Mouse (Mus musculus): ENCODE results near the gene Btbd18.
"Not testable (repeated sequence)": the region's sequence is repeated elsewhere in the genome, so short reads cannot be mapped to it uniquely, and the experiment has no call there.

Btbd18 gene

DNA sequence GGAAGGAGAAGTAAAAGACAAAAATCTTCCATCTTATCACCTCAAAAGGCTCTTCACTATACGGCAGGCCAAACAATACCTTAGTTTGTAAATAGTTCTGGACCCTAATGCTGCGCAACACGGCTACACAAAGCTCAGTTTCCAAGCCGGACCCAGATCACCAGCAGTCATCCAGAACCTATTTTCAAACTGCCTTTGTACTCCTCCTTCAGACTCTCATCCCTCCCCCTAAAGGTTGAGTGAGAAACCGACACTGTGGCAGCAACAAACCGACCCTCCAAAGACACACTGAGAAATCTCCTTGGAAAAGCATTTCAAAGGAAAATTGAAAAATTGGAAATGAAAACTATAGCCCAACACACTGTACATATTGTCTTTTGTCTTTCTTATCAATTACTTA is 10.5 kb upstream of the Btbd18 start:
- no peak for DNase-seq

DNA sequence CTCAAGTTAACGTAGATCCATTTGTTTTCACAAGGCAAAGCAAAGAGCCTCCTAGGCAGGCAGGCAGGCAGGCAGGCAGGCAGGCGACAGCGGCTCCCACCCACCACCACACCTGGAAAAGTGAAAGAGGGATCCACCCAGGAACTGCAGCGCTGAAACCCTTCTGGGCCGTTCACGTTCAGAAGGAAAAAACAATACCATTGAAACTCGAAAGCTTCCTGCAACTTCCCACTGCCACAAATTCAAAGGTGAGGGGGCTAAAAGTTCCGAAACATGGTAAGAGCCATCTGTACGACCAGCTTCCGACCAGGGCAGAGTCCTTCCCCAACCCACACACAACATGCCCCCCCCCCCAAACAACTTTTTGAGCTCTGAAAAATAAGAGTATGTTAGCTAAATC is 9.2 kb upstream of the Btbd18 start:
- no peak for DNase-seq

- peak; percentile 96 for DNase-seq
Observed at GRCm38 (mm10) chr2:84650464-84651195, 8.2 kb upstream of the Btbd18 start, which contains the start of gene Ctnnd1. Gene Ctnnd1, minus strand, starts transcription at chr2:84650765.

- DNase-seq, result no peak
Observed at GRCm38 (mm10) chr2:84653354-84653753, 5.5 kb upstream of the Btbd18 start.

GRCm38 (mm10) chr2:84655864-84656263 is 3.0 kb upstream of the Btbd18 start:
- no peak for DNase-seq

DNA sequence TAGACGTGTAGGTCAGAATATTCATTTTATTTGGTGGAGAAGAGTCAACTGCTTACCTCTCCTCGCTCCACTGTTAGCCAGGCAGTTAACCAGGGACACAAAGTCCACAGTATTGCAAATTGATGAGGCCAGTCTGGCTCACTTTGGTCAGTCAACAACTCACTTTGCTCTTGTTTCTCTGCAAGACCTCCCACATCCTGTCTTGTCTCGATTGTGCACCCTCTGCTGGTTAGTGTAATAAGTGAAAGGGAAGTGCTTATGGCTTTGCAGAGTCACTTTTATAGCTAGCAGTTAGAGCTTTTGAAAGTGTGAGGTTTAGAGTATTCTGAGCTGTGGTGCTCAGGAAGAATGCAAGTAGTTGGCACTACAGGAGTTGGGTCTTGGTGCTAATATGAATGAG is 1.4 kb downstream of the Btbd18 start:
- DNase-seq, result peak; percentile 64

GRCm38 (mm10) chr2:84662866-84663265 is 4.0 kb downstream of the Btbd18 start:
- peak; percentile 74 for DNase-seq

DNA sequence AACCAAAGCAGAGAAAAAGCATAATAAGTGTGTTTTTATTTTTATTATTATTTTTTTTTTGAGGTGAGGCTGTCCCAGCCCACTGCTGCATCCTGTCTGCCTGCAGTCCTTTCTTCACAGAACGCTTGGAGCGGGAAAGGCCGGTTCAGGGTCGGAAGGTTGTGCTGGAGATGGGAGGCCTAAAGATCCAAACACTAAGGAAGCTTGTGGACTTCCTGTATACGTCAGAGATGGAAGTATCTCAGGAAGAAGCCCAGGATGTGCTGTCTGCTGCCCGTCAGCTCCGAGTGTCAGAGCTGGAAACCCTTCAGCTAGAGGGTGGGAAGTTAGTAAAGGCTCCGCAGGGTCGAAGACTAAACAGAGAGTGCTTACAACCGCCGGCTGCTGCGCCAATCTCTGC is 7.2 kb downstream of the Btbd18 start:
- DNase-seq, result no peak

GRCm38 (mm10) chr2:84669828-84670568 is 11.1 kb downstream of the Btbd18 start:
- DNase-seq, result no peak

- DNase-seq, result peak; percentile 97
Observed at GRCm38 (mm10) chr2:84670569-84670933, 11.7 kb downstream of the Btbd18 start, which contains the start of gene Selenoh. Gene Selenoh, minus strand, starts transcription at chr2:84670770.

DNA sequence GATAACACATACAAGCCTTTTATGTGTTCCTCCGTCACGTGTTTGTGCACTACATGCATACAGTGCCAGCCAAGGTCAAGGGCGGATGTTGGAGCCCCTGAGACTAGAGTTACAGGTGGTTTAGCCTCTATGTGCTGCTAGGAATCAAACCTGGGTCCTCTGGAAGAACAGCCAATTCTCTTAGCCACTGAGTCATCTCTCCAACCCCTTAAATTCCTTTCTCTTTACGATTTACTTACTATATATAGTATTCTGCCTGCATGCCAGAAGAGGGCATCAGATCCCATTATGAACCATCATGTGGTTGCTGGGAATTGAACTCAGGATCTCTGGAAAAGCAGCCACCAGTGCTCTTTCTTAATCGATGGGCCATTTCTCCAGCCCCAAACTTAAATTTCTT is 12.7 kb downstream of the Btbd18 start:
- not testable (repeated sequence) for DNase-seq

DNA sequence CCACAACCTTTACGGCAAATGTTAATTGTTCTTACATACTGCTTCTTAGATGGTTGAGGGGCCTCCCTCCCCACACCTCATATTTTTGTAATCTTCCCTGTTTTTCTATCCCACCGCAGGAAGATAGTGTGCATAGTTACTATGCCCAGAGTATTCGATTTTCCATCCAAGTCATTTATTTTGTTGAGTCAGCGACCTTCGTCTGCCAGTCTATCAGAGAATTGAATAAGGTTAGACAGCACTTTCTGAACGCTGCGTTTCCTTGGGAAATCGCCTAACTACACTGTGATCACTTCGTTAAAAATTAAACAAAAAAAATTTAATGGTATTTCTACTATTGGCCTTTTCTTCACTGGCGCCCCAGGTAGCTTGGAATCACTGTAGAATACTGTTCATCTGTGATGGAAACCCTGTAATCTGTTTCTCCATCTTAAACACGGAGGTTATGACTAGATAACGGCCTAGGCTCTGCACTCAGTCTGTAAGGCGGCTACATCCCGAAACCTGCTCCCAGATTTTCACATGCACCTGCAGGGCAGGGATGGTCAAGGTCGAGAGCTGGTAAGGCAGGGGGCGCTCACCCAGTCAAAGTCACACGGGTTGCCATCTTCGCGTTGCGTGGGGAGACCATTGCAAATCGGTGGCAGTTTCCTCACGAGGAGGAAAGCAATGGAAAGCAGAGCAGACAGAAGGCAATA is 18.5 kb downstream of the Btbd18 start:
- no peak for DNase-seq

GRCm38 (mm10) chr2:84677968-84678880 is 19.3 kb downstream of the Btbd18 start, which contains the start of the genes Gm28635 and Med19:
Gene Gm28635, minus strand, starts transcription at chr2:84678041.
Gene Med19, plus strand, starts transcription at chr2:84678402.
- DNase-seq, result peak; percentile 100

DNA sequence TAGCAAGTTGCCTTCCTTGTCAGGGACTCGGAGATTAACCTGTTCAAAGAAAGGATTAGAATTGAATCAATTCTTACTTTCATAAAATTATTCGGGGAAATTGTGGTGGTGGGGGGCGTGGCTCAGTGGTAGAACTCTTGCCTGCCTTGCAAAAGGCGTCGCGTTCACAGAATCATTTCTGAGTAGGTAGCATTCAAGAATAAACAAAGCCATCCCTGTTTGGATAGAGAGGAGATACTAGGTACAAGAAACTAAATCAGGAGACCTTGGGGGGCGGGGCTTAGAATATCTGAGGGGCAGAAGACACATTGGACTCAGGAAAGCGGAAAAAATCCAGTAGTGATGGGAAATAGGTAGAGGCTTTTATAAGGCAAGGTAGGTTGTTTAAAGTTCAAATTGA is 20.1 kb downstream of the Btbd18 start, which contains the start of gene Tmx2:
Gene Tmx2 (minus strand): TSS at position 125 of the 400 bp plus-strand sequence.
- no peak for DNase-seq

DNA sequence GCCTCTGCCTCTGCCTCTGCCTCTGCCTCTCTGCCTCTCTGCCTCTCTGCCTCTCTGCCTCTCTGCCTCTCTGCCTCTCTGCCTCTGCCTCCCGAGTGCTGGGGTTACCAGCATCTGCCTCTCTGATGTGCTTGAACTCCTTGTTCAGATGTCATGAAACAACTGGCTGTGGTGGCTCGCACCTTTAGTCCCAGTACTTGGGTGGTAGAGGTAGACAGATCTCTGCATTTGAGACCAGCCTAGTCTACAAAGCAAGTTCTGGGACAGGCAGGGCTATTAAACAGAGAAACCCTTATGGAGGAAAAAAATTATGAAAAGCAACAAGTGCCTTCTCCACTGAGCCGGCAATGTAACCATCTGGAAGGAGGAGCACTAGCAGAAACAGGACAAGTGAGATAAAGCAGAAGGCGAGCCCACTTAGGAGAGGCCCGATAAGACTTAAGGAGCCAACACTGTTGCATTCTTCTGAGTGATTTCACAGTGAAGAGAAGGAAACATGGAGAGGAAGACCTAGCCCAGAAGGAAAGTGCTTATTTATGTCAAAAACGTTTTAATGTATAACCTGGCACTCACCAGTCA is 23.8 kb downstream of the Btbd18 start:
- DNase-seq, result no peak

DNA sequence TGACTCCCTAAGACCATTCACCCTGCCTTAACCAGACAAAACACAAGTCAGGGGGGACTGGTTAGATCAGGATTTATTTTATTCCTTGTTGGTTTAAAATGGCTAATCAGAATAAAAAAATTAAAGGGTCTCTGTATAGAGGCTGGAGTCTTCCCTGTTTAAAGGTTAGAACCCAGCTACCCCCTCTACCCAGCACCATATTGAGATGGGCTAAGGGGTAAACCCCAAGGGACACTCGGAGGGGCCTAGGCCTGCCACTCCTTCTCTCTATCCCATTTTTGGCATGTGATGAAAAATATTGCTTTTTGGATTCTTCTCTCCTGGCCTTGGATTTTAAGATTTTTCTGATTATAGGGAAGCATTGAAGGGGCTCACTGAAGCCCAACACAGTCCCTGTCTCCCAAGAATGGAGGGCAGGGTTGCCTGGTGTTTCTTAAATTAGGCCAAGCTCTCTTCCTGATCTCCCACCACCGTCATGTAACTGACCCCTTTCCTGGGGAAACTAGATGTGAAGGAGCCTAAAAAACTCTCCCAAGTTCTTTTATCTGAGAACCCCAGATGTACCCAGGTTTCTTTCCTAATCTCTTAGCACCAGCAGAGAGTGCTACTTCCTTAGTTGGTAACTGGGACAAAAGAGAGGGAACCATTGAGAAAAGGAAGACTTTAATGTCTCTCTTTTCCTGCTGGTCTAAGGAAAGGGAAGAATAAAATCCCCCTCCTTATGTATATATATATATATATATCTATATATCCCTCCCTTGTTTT is 29.4 kb downstream of the Btbd18 start:
- no peak for DNase-seq

GRCm38 (mm10) chr2:84690050-84690449 is 31.2 kb downstream of the Btbd18 start:
- no peak for DNase-seq

DNA sequence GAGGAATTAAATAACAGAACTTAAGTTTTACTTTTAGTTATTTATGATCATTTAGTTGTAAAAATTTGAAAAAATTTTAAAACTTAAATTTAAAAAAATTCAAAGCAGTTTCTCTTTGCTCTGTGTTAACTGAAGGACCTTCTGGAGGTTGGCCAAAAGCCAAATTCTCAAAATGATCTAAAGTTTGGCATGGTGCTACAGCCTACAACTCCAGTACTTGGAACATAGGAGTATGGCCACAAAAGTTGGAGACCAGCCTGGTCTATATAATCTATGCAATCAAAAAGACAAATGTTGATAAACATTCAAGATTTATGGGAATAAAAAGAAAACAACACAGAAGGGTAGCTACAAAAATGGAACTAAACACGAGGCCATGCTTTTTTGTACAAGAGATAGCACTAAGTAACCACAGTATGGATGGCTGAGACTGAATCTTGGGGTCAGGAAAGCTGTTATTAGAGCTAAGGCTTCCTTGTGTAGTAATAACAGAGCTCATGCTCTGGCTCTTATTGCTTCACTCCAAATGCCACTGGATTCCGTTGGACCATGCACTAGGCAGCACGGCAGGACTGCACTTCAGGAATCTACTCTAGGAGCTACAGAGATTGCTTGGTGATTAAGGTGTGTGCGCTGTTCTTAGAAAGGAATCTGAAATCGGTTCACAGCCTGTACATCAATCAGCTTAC is 36.3 kb downstream of the Btbd18 start:
- no peak for DNase-seq

GRCm38 (mm10) chr2:84703497-84703896 is 44.6 kb downstream of the Btbd18 start:
- peak; percentile 50 for DNase-seq

GRCm38 (mm10) chr2:84704329-84704728 is 45.5 kb downstream of the Btbd18 start:
- no peak for DNase-seq

DNA sequence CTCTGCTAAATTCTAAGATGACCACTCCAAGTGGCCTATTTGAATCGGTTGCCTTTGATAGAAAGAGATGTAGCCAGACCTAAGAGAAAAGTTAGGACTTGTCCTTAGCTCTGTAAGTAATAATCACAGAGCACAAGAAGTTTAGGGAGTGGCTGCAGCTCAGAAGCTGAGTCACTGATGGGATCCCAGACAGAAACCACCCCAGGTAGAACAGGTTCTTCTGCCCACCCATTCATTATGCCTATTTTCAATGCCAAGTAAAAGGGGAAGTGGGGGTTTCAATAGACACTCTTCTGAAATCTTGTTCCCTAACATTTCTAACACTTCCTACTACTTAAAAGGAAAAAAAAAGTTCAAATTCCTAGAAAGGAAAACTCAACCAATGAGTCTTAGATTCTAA is 46.4 kb downstream of the Btbd18 start:
- no peak for DNase-seq

Data from retina, postnatal 1 day (tissue).